ENCODE assay signal across 22 mouse cellular contexts in the genomic region with DNA sequence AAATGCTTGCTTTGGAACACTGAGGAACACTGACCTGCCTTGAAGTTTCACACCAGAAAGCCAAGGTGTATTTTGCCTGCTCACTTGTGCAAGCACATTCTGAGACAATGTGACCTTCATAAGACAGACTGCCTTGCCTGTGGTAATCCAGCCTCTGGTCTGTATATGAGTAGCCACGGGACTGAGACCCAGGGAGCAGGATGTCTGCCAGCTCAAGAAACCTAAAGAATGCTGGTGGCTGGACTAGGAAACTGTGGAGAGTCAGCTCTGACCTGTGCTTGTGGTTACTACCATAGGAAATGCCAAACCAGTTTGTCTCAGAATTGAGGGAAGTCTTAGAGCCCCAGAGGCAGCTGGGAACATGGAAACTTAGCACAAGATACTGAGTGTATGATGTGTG. TPM values are rescaled to one million over a fixed set of nuclear protein-coding genes. Genes with fewer than 3 reads are reported as not detected.
"Had no signal": no experiment of that assay in that cellular context is flagged by ENCODE, and none has a peak within 500 bp of the region (broad histone marks: within the 10 kb centered on the region; RNA-seq: fewer than 3 reads in every experiment).

No protein-coding gene starts in this region.

- H3K27ac ChIP-seq: left cerebral cortex, adult 2 months; limb, embryonic 15.5 days; liver, embryonic 12.5 days; midbrain, embryonic 10.5 days; neural tube, embryonic 15.5 days had no signal

- H3K9me3 ChIP-seq: limb, embryonic 15.5 days; liver, embryonic 12.5 days; neural tube, embryonic 15.5 days had no signal

- ATAC-seq: liver, embryonic 12.5 days had no signal

- H3K4me1 ChIP-seq: limb, embryonic 15.5 days; midbrain, embryonic 10.5 days; neural tube, embryonic 15.5 days had no signal

- H3K27me3 ChIP-seq: neural tube, embryonic 15.5 days had no signal

- H3K9ac ChIP-seq: limb, embryonic 15.5 days; liver, embryonic 12.5 days; lung, embryonic 14.5 days; neural tube, embryonic 15.5 days had no signal

- DNase-seq: lung, embryonic 14.5 days; lung, postnatal 10 days; lung, postnatal 4 days; midbrain, embryonic 14.5 days; right cerebral cortex, adult 18-20 months; right cerebral cortex, postnatal 25 days; thymus, postnatal 36 days had no signal

- H3K4me3 ChIP-seq: left cerebral cortex, adult 2 months; limb, embryonic 15.5 days; liver, embryonic 12.5 days; midbrain, embryonic 10.5 days; myocyte; neural tube, embryonic 15.5 days had no signal

- H3K4me2 ChIP-seq: limb, embryonic 15.5 days; liver, embryonic 12.5 days; lung, embryonic 14.5 days; neural tube, embryonic 15.5 days had no signal

RNA-seq across cellular contexts. Expression of a gene that starts 11.5 kb away (rescaled TPM):
- total RNA-seq: layer of hippocampus, postnatal 25 days; left cerebral cortex, adult 2 months; left cerebral cortex, postnatal 14 days; megakaryocyte, adult 5-6 weeks had no signal
- polyA plus RNA-seq: limb, embryonic 11.5 days; limb, embryonic 15.5 days; liver, embryonic 12.5 days; liver, embryonic 16.5 days; lung, embryonic 14.5 days; midbrain, embryonic 10.5 days; midbrain, embryonic 14.5 days; myocyte; neural tube, embryonic 11.5 days; neural tube, embryonic 15.5 days; small intestine, adult 2 months; stomach, embryonic 16.5 days; thymus, postnatal 0 days had no signal

RNA-seq across cellular contexts. Expression of a gene that starts 36.7 kb away (rescaled TPM):
- total RNA-seq: layer of hippocampus, postnatal 25 days; left cerebral cortex, adult 2 months; left cerebral cortex, postnatal 14 days; megakaryocyte, adult 5-6 weeks had no signal
- polyA plus RNA-seq: limb, embryonic 11.5 days; limb, embryonic 15.5 days; liver, embryonic 12.5 days; liver, embryonic 16.5 days; lung, embryonic 14.5 days; midbrain, embryonic 10.5 days; midbrain, embryonic 14.5 days; myocyte; neural tube, embryonic 11.5 days; neural tube, embryonic 15.5 days; small intestine, adult 2 months; stomach, embryonic 16.5 days; thymus, postnatal 0 days had no signal
